Mouse (Mus musculus): ENCODE results near the gene Kif17.

- TF ChIP-seq POLR2A (IDR thresholded peaks at IDR 0.05; ENCODE audit: borderline replicate concordance, extremely low read depth, insufficient read depth, insufficient read length, poor library complexity, severe bottlenecking) (no peak), CTCF (IDR thresholded peaks at IDR 0.05; ENCODE audit: borderline replicate concordance, extremely low read depth, insufficient read depth, insufficient read length) (no peak)
These were observed 26.6 kb upstream of the Kif17 start for GRCm38 (mm10) chr4:138223623-138224022.

All from brain, embryonic 14.5 days (tissue).